Mouse (Mus musculus): Measurements from ENCODE around the gene Kcnc1. TPM values are rescaled to one million over a fixed set of nuclear protein-coding genes. Genes with fewer than 3 reads are reported as not detected.

Gene Kcnc1
- polyA plus RNA-seq, 1 experiment from 2014 or later, result 8.4 TPM

GRCm38 (mm10) chr7:46475464-46475863, 79.2 kb downstream of the Kcnc1 start:
- Histone ChIP-seq H3K36me3 (ENCODE audit: control insufficient read depth, insufficient read depth) (no peaks in the 10 kb centered on the region), H3K9me3 (ENCODE audit: control insufficient read depth, low read length) (no peaks in the 10 kb centered on the region), H3K4me3 (replicated peaks; ENCODE audit: low read length) (no peak overlapping the region), H3K27ac (ENCODE audit: low read length) (no peak overlapping the region), H3K27me3 (replicated peaks; ENCODE audit: control insufficient read depth, insufficient read depth, low read length) (no peaks in the 10 kb centered on the region), H3K4me2 (ENCODE audit: low read length) (no peak overlapping the region), H3K4me1 (replicated peaks; ENCODE audit: control insufficient read depth, insufficient read depth, low read length) (0 out of 2 replicates have a peak, but pooled peaks cover 6% of the 10 kb centered on the region), H3K9ac (replicated peaks; ENCODE audit: low read depth, low read length) (no peak overlapping the region)
- WGBS, result 32% methylated on average over 5 of the region's 5 CpGs
- ATAC-seq, result peak; percentile 20; the same call in 1 of the 2 replicates

- Histone ChIP-seq H3K4me2 (ENCODE audit: low read length) (no peak overlapping the region), H3K9ac (replicated peaks; ENCODE audit: low read depth, low read length) (no peak overlapping the region), H3K4me3 (replicated peaks; ENCODE audit: low read length) (no peak overlapping the region), H3K9me3 (ENCODE audit: control insufficient read depth, low read length) (no peaks in the 10 kb centered on the region), H3K36me3 (ENCODE audit: control insufficient read depth, insufficient read depth) (no peaks in the 10 kb centered on the region), H3K27ac (ENCODE audit: low read length) (no peak overlapping the region), H3K4me1 (replicated peaks; ENCODE audit: control insufficient read depth, insufficient read depth, low read length) (0 out of 2 replicates have a peak, but pooled peaks cover 6% of the 10 kb centered on the region), H3K27me3 (replicated peaks; ENCODE audit: control insufficient read depth, insufficient read depth, low read length) (no peaks in the 10 kb centered on the region)
- ATAC-seq, result no peak
- 93% methylated on average over 3 of the region's 3 CpGs for WGBS
Measured at GRCm38 (mm10) chr7:46477456-46477855, 81.2 kb downstream of the Kcnc1 start.

- ATAC-seq, result no peak
- H3K4me2 ChIP-seq (ENCODE audit: low read length), result no peak overlapping the region
- H3K4me1 ChIP-seq (replicated peaks; ENCODE audit: control insufficient read depth, insufficient read depth, low read length), result 0 out of 2 replicates have a peak, but pooled peaks cover 4% of the 10 kb centered on the region
- WGBS, result 55% methylated on average over 6 of the region's 6 CpGs
- no peak overlapping the region for H3K4me3 ChIP-seq (replicated peaks; ENCODE audit: low read length)
- no peaks in the 10 kb centered on the region for H3K27me3 ChIP-seq (replicated peaks; ENCODE audit: control insufficient read depth, insufficient read depth, low read length)
- no peak overlapping the region for H3K9ac ChIP-seq (replicated peaks; ENCODE audit: low read depth, low read length)
- H3K36me3 ChIP-seq (ENCODE audit: control insufficient read depth, insufficient read depth), result no peaks in the 10 kb centered on the region
- H3K9me3 ChIP-seq (ENCODE audit: control insufficient read depth, low read length), result no peaks in the 10 kb centered on the region
- no peak overlapping the region for H3K27ac ChIP-seq (ENCODE audit: low read length)
Measured at GRCm38 (mm10) chr7:46479793-46480192, 83.5 kb downstream of the Kcnc1 start.

GRCm38 (mm10) chr7:46482099-46482531, 85.8 kb downstream of the Kcnc1 start:
- Histone ChIP-seq H3K27me3 (replicated peaks; ENCODE audit: control insufficient read depth, insufficient read depth, low read length) (no peaks in the 10 kb centered on the region), H3K9ac (replicated peaks; ENCODE audit: low read depth, low read length) (no peak overlapping the region), H3K9me3 (ENCODE audit: control insufficient read depth, low read length) (no peaks in the 10 kb centered on the region), H3K4me2 (ENCODE audit: low read length) (no peak overlapping the region), H3K27ac (ENCODE audit: low read length) (no peak overlapping the region), H3K4me1 (replicated peaks; ENCODE audit: control insufficient read depth, insufficient read depth, low read length) (0 out of 2 replicates have a peak, but pooled peaks cover 4% of the 10 kb centered on the region), H3K36me3 (ENCODE audit: control insufficient read depth, insufficient read depth) (no peaks in the 10 kb centered on the region), H3K4me3 (replicated peaks; ENCODE audit: low read length) (no peak overlapping the region)
- WGBS, result 73% methylated on average over 2 of the region's 2 CpGs
- ATAC-seq, result no peak

GRCm38 (mm10) chr7:46483050-46483449, 86.8 kb downstream of the Kcnc1 start:
- H3K27me3 ChIP-seq (replicated peaks; ENCODE audit: control insufficient read depth, insufficient read depth, low read length), result no peaks in the 10 kb centered on the region
- no peak for ATAC-seq
- H3K4me1 ChIP-seq (replicated peaks; ENCODE audit: control insufficient read depth, insufficient read depth, low read length), result 0 out of 2 replicates have a peak, but pooled peaks cover 4% of the 10 kb centered on the region
- H3K9me3 ChIP-seq (ENCODE audit: control insufficient read depth, low read length), result no peaks in the 10 kb centered on the region
- H3K4me2 ChIP-seq (ENCODE audit: low read length), result no peak overlapping the region
- no peak overlapping the region for H3K9ac ChIP-seq (replicated peaks; ENCODE audit: low read depth, low read length)
- H3K36me3 ChIP-seq (ENCODE audit: control insufficient read depth, insufficient read depth), result no peaks in the 10 kb centered on the region
- no peak overlapping the region for H3K4me3 ChIP-seq (replicated peaks; ENCODE audit: low read length)
- 85% methylated on average over 10 of the region's 10 CpGs for whole genome bisulfite sequencing
- H3K27ac ChIP-seq (ENCODE audit: low read length), result no peak overlapping the region

GRCm38 (mm10) chr7:46484223-46484622, 87.9 kb downstream of the Kcnc1 start:
- H3K9ac ChIP-seq (replicated peaks; ENCODE audit: low read depth, low read length), result no peak overlapping the region
- ATAC-seq, result no peak
- no peak overlapping the region for H3K27ac ChIP-seq (ENCODE audit: low read length)
- H3K4me1 ChIP-seq (replicated peaks; ENCODE audit: control insufficient read depth, insufficient read depth, low read length), result 0 out of 2 replicates have a peak, but pooled peaks cover 4% of the 10 kb centered on the region
- no peak overlapping the region for H3K4me3 ChIP-seq (replicated peaks; ENCODE audit: low read length)
- no peaks in the 10 kb centered on the region for H3K36me3 ChIP-seq (ENCODE audit: control insufficient read depth, insufficient read depth)
- H3K27me3 ChIP-seq (replicated peaks; ENCODE audit: control insufficient read depth, insufficient read depth, low read length), result no peaks in the 10 kb centered on the region
- no peak overlapping the region for H3K4me2 ChIP-seq (ENCODE audit: low read length)
- 90% methylated on average over 6 of the region's 6 CpGs for WGBS
- no peaks in the 10 kb centered on the region for H3K9me3 ChIP-seq (ENCODE audit: control insufficient read depth, low read length)

- no peak overlapping the region for H3K27ac ChIP-seq (ENCODE audit: low read length)
- no peaks in the 10 kb centered on the region for H3K36me3 ChIP-seq (ENCODE audit: control insufficient read depth, insufficient read depth)
- no peak overlapping the region for H3K4me3 ChIP-seq (replicated peaks; ENCODE audit: low read length)
- H3K4me2 ChIP-seq (ENCODE audit: low read length), result no peak overlapping the region
- H3K9ac ChIP-seq (replicated peaks; ENCODE audit: low read depth, low read length), result no peak overlapping the region
- no peaks in the 10 kb centered on the region for H3K27me3 ChIP-seq (replicated peaks; ENCODE audit: control insufficient read depth, insufficient read depth, low read length)
- 74% methylated on average over 5 of the region's 5 CpGs for WGBS
- H3K4me1 ChIP-seq (replicated peaks; ENCODE audit: control insufficient read depth, insufficient read depth, low read length), result no peaks in the 10 kb centered on the region
- no peaks in the 10 kb centered on the region for H3K9me3 ChIP-seq (ENCODE audit: control insufficient read depth, low read length)
- no peak for ATAC-seq
Measured at GRCm38 (mm10) chr7:46486761-46487160, 90.5 kb downstream of the Kcnc1 start.

- no peaks in the 10 kb centered on the region for H3K36me3 ChIP-seq (ENCODE audit: control insufficient read depth, insufficient read depth)
- WGBS, result 27% methylated on average over 4 of the region's 4 CpGs
- H3K9me3 ChIP-seq (ENCODE audit: control insufficient read depth, low read length), result no peaks in the 10 kb centered on the region
- no peak overlapping the region; the same call in 1 of the 2 replicates for H3K9ac ChIP-seq (replicated peaks; ENCODE audit: low read depth, low read length)
- no peak overlapping the region for H3K4me2 ChIP-seq (ENCODE audit: low read length)
- H3K4me1 ChIP-seq (replicated peaks; ENCODE audit: control insufficient read depth, insufficient read depth, low read length), result no peaks in the 10 kb centered on the region
- no peak overlapping the region for H3K27ac ChIP-seq (ENCODE audit: low read length)
- ATAC-seq, result no peak
- H3K4me3 ChIP-seq (replicated peaks; ENCODE audit: low read length), result no peak overlapping the region
- no peaks in the 10 kb centered on the region for H3K27me3 ChIP-seq (replicated peaks; ENCODE audit: control insufficient read depth, insufficient read depth, low read length)
Measured at GRCm38 (mm10) chr7:46487354-46487753, 91.1 kb downstream of the Kcnc1 start.
